Mouse (Mus musculus) left cerebral cortex, adult 18-20 months (tissue): ENCODE data around the gene Tox3. TPM values are rescaled to one million over a fixed set of nuclear protein-coding genes. Genes with fewer than 3 reads are reported as not detected.
A peak's percentile ranks its signal among the peaks of the same experiment; 100 is the strongest.

Experiments used
- DNase-seq, 2 experiments: peaks; one replicate each; pipeline ENCODE4 v3.0.0; 2021 to 2022; ENCODE audit warnings: low spot score in 2 of 2, mixed read lengths in 1 of 2
- long read RNA-seq, 2 experiments: library from polyadenylated mRNA; stranded (forward); transcript quantifications; one replicate each; pipeline ENCODE4 v2.0.0; 2021
- total RNA-seq, 2 experiments: library from RNA; stranded (reverse); gene quantifications; 2 replicates each; pipeline ENCODE4 v1.2.3; 2021

Gene Tox3
- total RNA-seq, result 10 to 100 TPM; 23.3 to 24.7 TPM
- long read RNA-seq, experiment 1, partial matches to known transcripts, result 2 of 13 reads
- long read RNA-seq, experiment 1, other reads (novel, unspliced or antisense), result 9 of 13 reads
- long read RNA-seq, experiment 2, partial matches to known transcripts, result 2 of 11 reads
- long read RNA-seq, experiment 2, other reads (novel, unspliced or antisense), result 5 of 11 reads

DNA sequence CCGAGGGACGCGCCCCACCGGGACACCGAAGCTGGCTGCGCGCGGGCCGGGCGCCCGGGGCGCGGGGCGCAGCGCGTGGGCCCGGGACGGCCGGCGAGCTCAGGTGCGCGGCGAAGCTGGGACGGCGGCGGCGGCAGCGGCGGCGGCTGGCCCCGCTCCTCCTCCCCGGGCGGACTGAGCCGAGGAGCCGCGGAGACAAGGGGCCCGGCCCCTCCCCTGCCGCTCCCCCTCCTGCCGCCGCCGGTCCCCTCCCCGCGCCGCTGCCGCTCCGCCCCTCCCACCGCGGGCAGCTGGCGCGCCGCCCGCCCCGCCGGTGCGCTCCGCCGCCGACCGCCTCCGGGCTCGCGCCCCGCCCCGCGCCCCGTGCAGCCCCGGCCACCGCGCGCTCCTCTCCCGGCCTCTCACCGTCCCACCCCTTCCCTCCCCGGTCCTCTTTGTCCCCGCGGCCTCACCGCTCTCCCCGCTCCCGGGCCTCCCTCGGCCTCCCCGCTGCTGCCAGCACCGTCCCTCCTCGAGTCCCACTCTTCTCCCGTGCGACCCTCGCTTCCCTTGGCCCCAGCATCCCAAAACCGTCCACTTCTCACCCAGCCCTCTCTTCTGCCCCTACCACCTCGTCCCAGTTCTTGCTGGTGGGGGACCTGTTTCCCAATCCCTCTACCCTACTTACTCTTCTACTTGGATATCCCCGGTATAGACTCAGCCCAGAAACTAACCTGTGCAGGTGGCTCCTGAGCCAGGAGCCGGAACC lies at the start of gene Tox3:
TSS of gene Tox3 (minus strand) at position 166 of the 748 bp plus-strand sequence.
- DNase-seq, result peak; percentile 23 to 28

GRCm38 (mm10) chr8:90392643-90393042 lies 44.5 kb upstream of the Tox3 start:
- no peak for DNase-seq

- DNase-seq, result no peak
Measured at GRCm38 (mm10) chr8:90391483-90392074, 43.4 kb upstream of the Tox3 start.

DNA sequence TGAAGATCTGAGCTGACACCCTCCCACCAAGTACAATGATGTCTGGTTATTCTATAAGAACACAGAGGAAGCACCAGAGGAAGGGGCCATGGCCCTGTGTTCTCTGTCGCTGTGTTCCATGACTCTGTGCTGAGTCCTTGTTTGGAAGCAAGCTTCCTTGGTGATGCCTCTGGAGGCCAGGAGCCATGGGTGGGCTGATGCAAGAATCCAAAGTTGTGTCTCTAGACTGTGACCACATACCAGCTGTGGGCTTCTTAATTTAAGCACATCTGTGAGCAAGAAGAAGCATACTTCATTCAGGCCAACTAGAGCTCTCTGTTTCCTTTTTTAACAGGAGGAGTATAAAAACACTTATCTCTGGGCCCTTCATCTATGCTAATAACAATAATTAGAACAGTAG lies 42.7 kb upstream of the Tox3 start:
- DNase-seq, result no peak

DNA sequence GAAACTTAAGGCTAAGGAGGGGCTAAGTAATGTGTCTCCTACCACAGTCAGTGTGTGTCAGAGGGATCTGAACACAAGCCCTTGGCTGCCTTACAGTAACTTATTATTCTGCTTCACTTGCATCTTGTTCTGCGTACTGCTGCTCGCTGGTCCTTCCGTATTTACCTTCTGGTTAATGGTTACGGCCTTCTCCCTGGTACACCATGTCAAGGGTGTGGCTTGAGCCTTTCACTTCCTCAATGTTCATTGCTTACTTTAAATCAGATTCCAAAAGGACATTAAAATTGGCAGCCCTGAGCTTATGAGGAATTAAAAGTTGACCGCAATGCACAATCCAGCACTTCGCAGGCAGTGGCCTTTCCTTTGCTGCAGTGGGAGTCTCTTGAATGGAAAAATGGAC lies 30.9 kb upstream of the Tox3 start:
- DNase-seq, result no peak

- DNase-seq, result no peak
Measured at GRCm38 (mm10) chr8:90378036-90378435, 29.9 kb upstream of the Tox3 start.

DNA sequence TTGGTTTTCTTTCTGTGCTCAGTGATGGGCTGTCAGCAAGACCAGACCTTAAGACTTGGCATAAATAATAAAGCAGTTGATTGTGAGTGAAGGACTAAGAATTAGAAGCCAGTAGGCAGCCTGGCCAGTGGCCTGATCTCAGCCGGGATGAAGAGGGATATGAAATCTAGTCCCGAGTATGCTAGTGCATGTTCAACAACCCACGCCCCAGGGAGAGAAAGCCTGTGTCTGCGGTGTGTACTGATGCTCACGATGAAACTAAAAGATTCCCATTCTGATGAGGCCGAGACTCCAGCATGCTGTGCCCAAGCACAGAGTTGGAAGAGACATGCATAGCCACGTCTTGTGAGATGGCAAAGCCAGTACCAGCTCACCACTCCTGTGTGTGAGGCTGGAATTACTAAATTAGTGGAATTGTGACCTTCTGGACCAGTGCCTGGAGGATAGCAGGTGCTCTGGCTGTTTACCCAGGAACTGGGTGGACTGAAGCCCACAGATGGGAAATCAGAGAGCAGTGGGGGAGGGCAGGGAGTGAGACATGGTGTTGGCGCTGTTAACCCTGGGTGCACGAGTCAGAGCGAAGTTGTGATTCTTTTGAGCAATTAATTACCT lies 23.6 kb upstream of the Tox3 start:
- DNase-seq, result no peak

DNA sequence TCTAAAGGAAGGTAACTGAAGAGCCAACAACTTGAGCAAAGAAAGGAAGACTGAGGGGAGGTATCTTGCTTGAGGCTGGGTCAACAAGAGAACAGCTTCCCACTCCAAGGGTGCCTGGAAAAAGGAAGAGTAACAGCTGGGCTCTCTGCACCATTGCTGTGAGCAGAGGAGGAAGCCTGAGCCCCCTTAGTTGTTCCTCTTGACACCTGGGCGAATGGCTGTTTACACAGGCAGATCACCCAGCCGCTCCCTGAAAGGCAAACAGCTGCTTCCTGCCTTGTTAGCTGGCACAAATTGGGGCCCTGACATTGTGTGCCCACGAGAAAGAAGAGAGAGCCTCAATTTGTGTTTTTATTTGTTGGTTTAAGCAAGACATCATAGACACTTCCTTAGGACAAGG lies 21.7 kb upstream of the Tox3 start:
- no peak for DNase-seq

DNA sequence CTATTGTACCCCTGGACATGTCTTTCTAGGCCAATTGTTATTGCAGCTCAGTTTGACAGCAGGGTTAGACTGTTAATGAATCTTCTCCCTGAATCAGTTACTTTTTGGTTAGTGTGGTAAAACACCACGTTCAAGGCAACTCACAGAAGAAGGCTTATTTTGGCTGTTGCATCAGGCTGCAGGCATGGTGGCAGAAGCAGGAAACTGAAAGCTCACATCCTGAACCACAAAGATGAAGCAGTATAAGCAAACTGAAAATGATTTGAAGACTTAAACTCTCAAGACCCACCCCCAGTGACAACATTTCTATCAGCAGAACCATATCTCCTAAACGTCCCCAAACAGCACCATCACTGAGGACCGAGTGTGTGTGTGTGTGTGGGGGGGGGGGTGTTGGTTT lies 8.6 kb upstream of the Tox3 start:
- no peak for DNase-seq

- DNase-seq, result no peak
Measured at GRCm38 (mm10) chr8:90354782-90355181, 6.6 kb upstream of the Tox3 start.

DNA sequence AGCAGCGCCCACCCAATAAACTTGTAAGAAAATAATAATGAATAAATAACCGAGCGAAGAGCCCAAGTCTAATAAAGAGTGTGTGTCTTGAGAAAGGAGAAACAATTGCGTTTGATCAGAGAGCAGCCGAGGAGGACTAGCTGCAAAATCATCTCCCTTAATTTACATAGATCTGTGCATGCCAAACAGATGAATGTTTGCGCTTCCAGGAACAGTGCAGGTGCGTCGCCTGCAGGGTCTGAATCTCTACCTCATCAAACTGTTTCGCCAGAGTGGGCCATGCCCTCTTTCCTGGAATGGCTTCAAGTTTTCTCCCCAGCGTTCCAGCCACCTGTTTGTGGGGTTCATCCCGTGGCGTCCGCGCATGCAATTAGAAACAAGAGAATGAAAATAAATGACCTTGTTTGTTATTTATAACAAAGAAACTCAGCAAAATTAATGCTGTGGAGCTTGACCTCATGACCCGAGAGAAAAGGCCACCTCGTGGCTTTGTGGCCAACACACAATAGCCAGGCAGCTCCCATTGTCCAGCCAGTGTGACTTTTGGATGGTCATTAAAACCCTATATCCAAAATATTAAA lies 5.9 kb upstream of the Tox3 start:
- DNase-seq, result no peak

- DNase-seq, result no peak
Measured at GRCm38 (mm10) chr8:90353499-90353898, 5.4 kb upstream of the Tox3 start.

DNA sequence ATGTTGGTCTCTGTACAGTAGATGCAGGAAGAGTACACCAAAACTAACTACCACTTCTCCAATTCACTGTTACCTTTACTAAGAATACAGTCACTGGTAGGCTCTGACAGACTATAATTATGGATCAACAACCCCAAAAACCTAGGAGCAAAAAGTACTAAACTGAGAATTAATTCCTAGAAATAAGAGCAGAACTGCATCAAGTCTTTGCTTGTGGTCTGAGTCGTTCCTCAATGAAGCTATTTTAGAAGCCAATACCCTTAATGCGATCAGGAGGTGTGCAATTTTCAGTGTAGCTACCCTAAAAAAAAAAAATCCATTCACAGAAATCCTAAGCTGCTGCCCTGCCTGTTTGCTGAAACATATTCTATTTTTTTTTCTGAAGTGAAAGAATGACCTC lies 4.8 kb upstream of the Tox3 start:
- no peak for DNase-seq

GRCm38 (mm10) chr8:90349709-90350562 lies 1.8 kb upstream of the Tox3 start:
- DNase-seq, result no peak

- no peak for DNase-seq
Measured at GRCm38 (mm10) chr8:90348926-90349683, 962 bp upstream of the Tox3 start.

DNA sequence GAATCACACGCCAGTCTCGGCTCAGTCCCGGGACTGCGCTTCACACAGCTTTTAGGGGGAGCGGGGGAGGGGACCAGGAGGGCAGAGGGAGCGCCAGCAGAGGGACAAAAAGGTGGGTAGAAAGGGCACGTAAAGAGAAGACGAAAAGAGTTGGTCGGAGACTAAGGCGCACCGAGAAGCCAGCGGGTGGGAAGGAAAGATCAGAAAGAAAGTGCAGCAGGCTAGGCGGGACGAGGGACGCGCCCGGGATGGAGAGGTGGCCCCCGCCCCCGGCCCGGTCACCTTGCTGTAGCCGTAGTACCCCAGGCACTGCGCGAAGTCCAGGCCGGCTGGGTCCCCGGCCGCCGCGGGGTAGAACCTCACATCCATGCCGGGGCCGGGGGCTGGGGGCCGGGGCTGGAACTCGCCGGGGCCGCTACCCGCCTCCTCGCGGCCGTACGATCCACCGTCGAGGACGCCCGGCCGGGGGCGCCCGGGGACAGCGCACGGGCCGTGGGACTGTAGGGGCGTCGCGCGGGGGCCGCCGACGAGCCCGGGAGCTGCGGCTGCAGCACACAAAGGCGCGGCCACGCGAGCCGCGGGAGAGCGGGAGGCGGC lies 464 bp downstream of the Tox3 start:
- DNase-seq, result peak in 1 of 2 experiments; percentile 21

GRCm38 (mm10) chr8:90346880-90347535 lies 1.1 kb downstream of the Tox3 start:
- no peak for DNase-seq

GRCm38 (mm10) chr8:90346138-90346879 lies 1.8 kb downstream of the Tox3 start:
- no peak for DNase-seq
